Mouse (Mus musculus) spleen, adult 2 months (tissue): ENCODE results near the gene Zyx.

Source experiments
- CTCF ChIP-seq: fragments of 200-500 bp; IDR thresholded peaks from 2 replicates; pipeline ENCODE4 v1.5.1; 2011; ENCODE audit warnings: mild to moderate bottlenecking, inconsistent platforms; ENCODE audit not compliant: insufficient read depth, insufficient read length, insufficient replicate concordance; ENCODE audit errors: extremely low read depth
- POLR2A ChIP-seq: fragments of 200-500 bp; IDR thresholded peaks from 2 replicates; pipeline ENCODE4 v1.6.1; 2011; ENCODE audit warnings: low read depth, low read length, inconsistent platforms

GRCm38 (mm10) chr6:42355366-42355765 is 5.9 kb downstream of the Zyx start:
- TF ChIP-seq CTCF, result no peak
- no peak for TF ChIP-seq POLR2A
